Mouse (Mus musculus) ES-E14 (cell line): ENCODE results near the gene 4930432K21Rik. TPM values are rescaled to one million over a fixed set of nuclear protein-coding genes. Genes with fewer than 3 reads are reported as not detected.
A peak's percentile ranks its signal among the peaks of the same experiment; 100 is the strongest.

ENCODE experiments used
- DNase-seq: peaks from one replicate; pipeline ENCODE4 v3.0.0-alpha.2; 2013; ENCODE audit warnings: low read depth, low spot score
- H3K27ac ChIP-seq: 2 replicates; pipeline ENCODE4 v1.5.1; 2012; ENCODE audit warnings: low read depth, mild to moderate bottlenecking, low read length, moderate library complexity, mixed read lengths; ENCODE audit not compliant: poor library complexity, insufficient read depth, severe bottlenecking
- H3K36me3 ChIP-seq: 2 replicates; pipeline ENCODE4 v1.6.1; 2012; ENCODE audit warnings: mild to moderate bottlenecking, low read length, moderate library complexity, mixed read lengths; ENCODE audit not compliant: control insufficient read depth, poor library complexity, insufficient read depth, severe bottlenecking
- H3K4me1 ChIP-seq, 2 experiments: fragments of 150-350 bp in 1 of 2; sonication (generic) in 1 of 2; 2 replicates each; pipeline ENCODE4 v1.6.1; 2012; ENCODE audit warnings: low read length in 2 of 2, mild to moderate bottlenecking in 1 of 2, mixed read lengths in 1 of 2; ENCODE audit not compliant: control insufficient read depth in 2 of 2, insufficient read depth in 2 of 2, poor library complexity in 1 of 2
- H3K4me3 ChIP-seq, 2 experiments: fragments of 150-350 bp in 1 of 2; sonication (generic) in 1 of 2; 2 replicates each; pipeline ENCODE4 v1.5.1; 2012; ENCODE audit warnings: low read length in 2 of 2, low read depth in 1 of 2, mild to moderate bottlenecking in 1 of 2, mixed read lengths in 1 of 2; ENCODE audit not compliant: insufficient read depth in 1 of 2, poor library complexity in 1 of 2, severe bottlenecking in 1 of 2
- H3K9ac ChIP-seq: 2 replicates; pipeline ENCODE4 v1.6.1; 2012; ENCODE audit warnings: low read depth, mild to moderate bottlenecking, low read length, mixed read lengths; ENCODE audit not compliant: poor library complexity, insufficient read depth, severe bottlenecking
- H3K9me3 ChIP-seq: fragments of 150-350 bp; sonication (generic); 2 replicates; pipeline ENCODE4 v1.6.1; 2012; ENCODE audit warnings: low read depth, mild to moderate bottlenecking, low read length; ENCODE audit not compliant: control insufficient read depth, insufficient read depth
- CHD2 ChIP-seq: IDR thresholded peaks from 2 replicates; pipeline ENCODE4 v1.6.1; 2014; ENCODE audit warnings: mild to moderate bottlenecking, low read depth, low read length, inconsistent platforms
- HCFC1 ChIP-seq: IDR thresholded peaks from 2 replicates; pipeline ENCODE4 v1.6.1; 2012; ENCODE audit warnings: low read length, inconsistent platforms, borderline replicate concordance; ENCODE audit not compliant: insufficient read depth
- MAFK ChIP-seq: IDR thresholded peaks from 2 replicates; pipeline ENCODE4 v1.6.1; 2014; ENCODE audit warnings: mild to moderate bottlenecking, low read depth, low read length, inconsistent platforms; ENCODE audit not compliant: insufficient read depth
- ZC3H11A ChIP-seq: IDR thresholded peaks from 2 replicates; pipeline ENCODE4 v1.6.1; 2012; ENCODE audit warnings: low read depth, mild to moderate bottlenecking, inconsistent platforms, low read length, borderline replicate concordance
- ZNF384 ChIP-seq: IDR thresholded peaks from 2 replicates; pipeline ENCODE4 v1.6.1; 2012; ENCODE audit warnings: low read depth, low read length, inconsistent platforms
- in situ Hi-C, 2 experiments: fragments of 600-800 bp; cut with MboI; formaldehyde crosslinking; loops; one replicate each; pipeline ENCODE4 v1.15.1; 2025; ENCODE audit warnings: low sequenced_read_pairs in 2 of 2, inconsistent platforms in 1 of 2; ENCODE audit not compliant: unreplicated experiment in 2 of 2
- total RNA-seq: library from RNA; depleted of rRNA; stranded (reverse); fragments of 300-350 nt; gene quantifications from 2 replicates; pipeline ENCODE4 v1.2.3, GENCODE M21; 2012

4930432K21Rik gene
- total RNA-seq, 1 experiment = 4.9 TPM

GRCm38 (mm10) chr8:84104221-84104620 lies 43.6 kb upstream of the 4930432K21Rik start:
- Histone ChIP-seq H3K4me3 (peak overlapping the region; percentile 66 to 96), H3K9me3 (no peaks in the 10 kb centered on the region), H3K9ac (peak overlapping the region; percentile 74), H3K27ac (peak overlapping the region; percentile 91), H3K4me1 (peaks cover 2 to 13% of the 10 kb centered on the region in 2 experiments; a peak in 3 of 4 replicates), H3K36me3 (peaks cover 14% of the 10 kb centered on the region; the same call in 1 of the 2 replicates)
- in situ Hi-C loops = no loop called here
- DNase-seq = peak; percentile 70
- TF ChIP-seq ZC3H11A = no peak
- no peak for TF ChIP-seq HCFC1
- TF ChIP-seq CHD2 = no peak
- TF ChIP-seq MAFK = no peak
- no peak for TF ChIP-seq ZNF384

DNA sequence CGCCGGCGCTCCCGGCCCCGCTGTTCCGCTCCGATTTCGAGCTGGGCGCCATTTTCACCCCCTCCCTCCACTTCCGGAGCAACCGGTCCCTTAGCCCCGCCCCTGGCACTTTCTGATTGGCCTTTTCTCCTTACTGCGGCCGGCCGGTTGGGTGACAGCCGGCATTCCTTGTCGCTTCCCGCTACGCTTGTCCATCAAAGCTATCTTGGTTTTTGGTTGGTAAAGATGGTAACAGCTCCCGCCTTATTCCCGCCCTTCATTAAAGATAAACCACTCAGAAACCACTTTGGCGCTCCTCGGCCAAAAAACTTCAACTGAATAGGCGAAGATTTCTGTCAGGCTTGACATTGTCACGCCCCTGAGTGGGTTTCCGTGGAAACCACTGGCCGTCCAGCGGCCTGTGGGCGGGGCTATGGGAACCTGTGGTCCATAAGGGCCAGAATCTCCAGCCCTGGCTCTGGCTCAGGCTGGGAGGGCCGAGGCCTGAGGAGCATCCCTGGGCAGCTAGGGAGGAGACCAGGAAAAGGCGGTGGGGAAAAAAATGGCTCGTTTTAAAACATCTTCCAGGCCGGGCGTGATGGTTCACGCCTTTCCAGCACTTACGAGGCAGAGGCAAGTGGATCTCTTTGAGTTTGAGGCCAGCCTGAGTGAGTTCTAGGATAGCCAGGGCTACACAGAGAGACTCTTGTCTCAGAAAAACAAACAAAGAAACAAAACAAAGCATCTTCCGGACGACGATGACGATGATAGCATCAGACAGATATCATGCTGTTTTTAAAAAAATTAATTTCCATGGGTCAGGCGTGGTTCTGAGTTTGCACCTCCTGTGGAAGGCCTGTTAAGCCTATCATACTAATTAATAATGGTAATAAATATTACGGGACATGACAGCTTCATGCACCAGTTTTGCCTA lies 42.9 kb upstream of the 4930432K21Rik start, which contains the start of gene Dcaf15:
Gene Dcaf15 (minus strand): TSS at position 72 of the 913 bp plus-strand sequence.
- H3K9ac ChIP-seq = peak within 1 kb of the TSS; percentile 74
- DNase-seq = peak; percentile 99
- peaks cover 14% of the 10 kb centered on the region; the same call in 1 of the 2 replicates for H3K36me3 ChIP-seq
- in situ Hi-C loops = no loop called here
- no peak for TF ChIP-seq ZNF384
- TF ChIP-seq CHD2 = peak; percentile 89
- TF ChIP-seq ZC3H11A = no peak
- TF ChIP-seq HCFC1 = no peak
- H3K9me3 ChIP-seq = no peaks in the 10 kb centered on the region
- H3K4me1 ChIP-seq = peaks cover 2 to 13% of the 10 kb centered on the region in 2 experiments; a peak in 3 of 4 replicates
- H3K4me3 ChIP-seq = peak within 1 kb of the TSS; percentile 66 to 96
- peak within 1 kb of the TSS; percentile 91 for H3K27ac ChIP-seq

DNA sequence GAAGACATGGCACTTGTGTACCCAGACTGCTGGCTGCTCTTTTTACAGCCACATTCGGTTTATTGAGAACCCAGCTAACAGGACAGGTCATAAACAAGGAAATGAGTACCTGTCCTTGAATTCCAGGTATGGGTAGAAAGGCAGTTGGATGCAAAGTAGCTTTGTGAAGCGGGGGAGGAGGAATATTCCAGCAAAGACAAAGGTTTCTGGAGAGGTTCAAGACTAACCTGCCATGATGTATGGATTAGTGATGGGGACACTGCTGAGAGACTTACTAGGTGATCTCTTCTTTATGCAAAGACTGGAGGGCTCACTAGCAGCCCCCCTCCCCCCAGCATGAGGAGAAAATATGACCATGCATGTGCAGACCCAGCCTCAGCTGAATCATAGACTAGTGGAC lies 42.1 kb upstream of the 4930432K21Rik start:
- Histone ChIP-seq H3K9me3 (no peaks in the 10 kb centered on the region), H3K36me3 (peaks cover 14% of the 10 kb centered on the region; the same call in 1 of the 2 replicates), H3K27ac (no peak overlapping the region), H3K9ac (no peak overlapping the region), H3K4me1 (peaks cover 2 to 13% of the 10 kb centered on the region in 2 experiments; a peak in 3 of 4 replicates), H3K4me3 (no peak overlapping the region)
- in situ Hi-C loops = no loop called here
- TF ChIP-seq CHD2 = no peak
- TF ChIP-seq ZC3H11A = no peak
- TF ChIP-seq MAFK = no peak
- TF ChIP-seq HCFC1 = no peak
- TF ChIP-seq ZNF384 = no peak
- DNase-seq = no peak

- Histone ChIP-seq H3K36me3 (peaks cover 14% of the 10 kb centered on the region; the same call in 1 of the 2 replicates), H3K9me3 (no peaks in the 10 kb centered on the region), H3K27ac (no peak overlapping the region), H3K4me3 (no peak overlapping the region), H3K4me1 (peaks cover 2 to 13% of the 10 kb centered on the region in 2 experiments; a peak in 3 of 4 replicates), H3K9ac (no peak overlapping the region)
- no peak for TF ChIP-seq HCFC1
- no peak for TF ChIP-seq ZC3H11A
- TF ChIP-seq MAFK = no peak
- no peak for TF ChIP-seq CHD2
- TF ChIP-seq ZNF384 = no peak
- no peak for DNase-seq
- in situ Hi-C loops = no loop called here
Observed at GRCm38 (mm10) chr8:84106216-84107040, 41.4 kb upstream of the 4930432K21Rik start.
